Mouse (Mus musculus): ENCODE data around the gene Setd3. TPM values are rescaled to one million over a fixed set of nuclear protein-coding genes. Genes with fewer than 3 reads are reported as not detected.

Gene Setd3
- polyA plus RNA-seq, 1 experiment = 51.0 TPM

- TF ChIP-seq CTCF (IDR thresholded peaks at IDR 0.05; ENCODE audit: control insufficient read depth, insufficient read depth, low read length) (no peak), POLR2A (IDR thresholded peaks at IDR 0.05; ENCODE audit: borderline replicate concordance, control insufficient read depth, low read depth, low read length) (no peak)
- H3K27ac ChIP-seq (ENCODE audit: control insufficient read depth, insufficient read depth, low read depth, low read length, poor library complexity) = no peak overlapping the region
- 62% methylated on average over 2 of the region's 2 CpGs for WGBS
- no peaks in the 10 kb centered on the region; the same call in 1 of the 2 replicates for H3K4me1 ChIP-seq (ENCODE audit: control insufficient read depth, insufficient read depth, low read length)
- no peak overlapping the region for H3K4me3 ChIP-seq (replicated peaks; ENCODE audit: control insufficient read depth, low read depth, low read length)
Observed at GRCm38 (mm10) chr12:108102119-108102518, 77.0 kb downstream of the Setd3 start.

GRCm38 (mm10) chr12:108100181-108100580 is 78.9 kb downstream of the Setd3 start:
- 81% methylated on average over 8 of the region's 8 CpGs for WGBS
- TF ChIP-seq CTCF (IDR thresholded peaks at IDR 0.05; ENCODE audit: control insufficient read depth, insufficient read depth, low read length) (no peak), POLR2A (IDR thresholded peaks at IDR 0.05; ENCODE audit: borderline replicate concordance, control insufficient read depth, low read depth, low read length) (no peak)

GRCm38 (mm10) chr12:108098201-108098980 is 80.7 kb downstream of the Setd3 start:
- no peaks in the 10 kb centered on the region; the same call in 1 of the 2 replicates for H3K4me1 ChIP-seq (ENCODE audit: control insufficient read depth, insufficient read depth, low read length)
- no peak overlapping the region for H3K4me3 ChIP-seq (replicated peaks; ENCODE audit: control insufficient read depth, low read depth, low read length)
- WGBS = 63% methylated on average over 18 of the region's 18 CpGs
- TF ChIP-seq POLR2A (IDR thresholded peaks at IDR 0.05; ENCODE audit: borderline replicate concordance, control insufficient read depth, low read depth, low read length) (no peak), CTCF (IDR thresholded peaks at IDR 0.05; ENCODE audit: control insufficient read depth, insufficient read depth, low read length) (no peak)
- H3K27ac ChIP-seq (ENCODE audit: control insufficient read depth, insufficient read depth, low read depth, low read length, poor library complexity) = no peak overlapping the region

More at GRCm38 (mm10) chr12:108100181-108100580, 78.9 kb downstream of the Setd3 start:
- Histone ChIP-seq H3K4me3 (replicated peaks; ENCODE audit: control insufficient read depth, low read depth, low read length) (no peak overlapping the region), H3K27ac (ENCODE audit: control insufficient read depth, insufficient read depth, low read depth, low read length, poor library complexity) (no peak overlapping the region), H3K4me1 (ENCODE audit: control insufficient read depth, insufficient read depth, low read length) (no peaks in the 10 kb centered on the region; the same call in 1 of the 2 replicates)

- no peak overlapping the region for H3K4me3 ChIP-seq (replicated peaks; ENCODE audit: control insufficient read depth, low read depth, low read length)
- 85% methylated on average over 8 of the region's 8 CpGs for WGBS
Observed at GRCm38 (mm10) chr12:108097643-108098042, 81.5 kb downstream of the Setd3 start.

GRCm38 (mm10) chr12:108088253-108088652 is 90.9 kb downstream of the Setd3 start:
- 40% methylated on average over 9 of the region's 9 CpGs for WGBS
- no peak for TF ChIP-seq POLR2A (IDR thresholded peaks at IDR 0.05; ENCODE audit: borderline replicate concordance, control insufficient read depth, low read depth, low read length)
- no peak overlapping the region for H3K27ac ChIP-seq (ENCODE audit: control insufficient read depth, insufficient read depth, low read depth, low read length, poor library complexity)
- no peak overlapping the region for H3K4me3 ChIP-seq (replicated peaks; ENCODE audit: control insufficient read depth, low read depth, low read length)
- peaks cover 2% of the 10 kb centered on the region; the same call in 1 of the 2 replicates for H3K4me1 ChIP-seq (ENCODE audit: control insufficient read depth, insufficient read depth, low read length)

More at GRCm38 (mm10) chr12:108097643-108098042, 81.5 kb downstream of the Setd3 start:
- Histone ChIP-seq H3K27ac (ENCODE audit: control insufficient read depth, insufficient read depth, low read depth, low read length, poor library complexity) (no peak overlapping the region), H3K4me1 (ENCODE audit: control insufficient read depth, insufficient read depth, low read length) (no peaks in the 10 kb centered on the region)
- TF ChIP-seq CTCF (IDR thresholded peaks at IDR 0.05; ENCODE audit: control insufficient read depth, insufficient read depth, low read length) (no peak), POLR2A (IDR thresholded peaks at IDR 0.05; ENCODE audit: borderline replicate concordance, control insufficient read depth, low read depth, low read length) (no peak)

GRCm38 (mm10) chr12:108087489-108087888 is 91.6 kb downstream of the Setd3 start:
- H3K4me3 ChIP-seq (replicated peaks; ENCODE audit: control insufficient read depth, low read depth, low read length) = no peak overlapping the region
- H3K4me1 ChIP-seq (ENCODE audit: control insufficient read depth, insufficient read depth, low read length) = peaks cover 2% of the 10 kb centered on the region; the same call in 1 of the 2 replicates
- 64% methylated on average over 2 of the region's 2 CpGs for WGBS
- no peak for TF ChIP-seq POLR2A (IDR thresholded peaks at IDR 0.05; ENCODE audit: borderline replicate concordance, control insufficient read depth, low read depth, low read length)
- no peak for TF ChIP-seq CTCF (IDR thresholded peaks at IDR 0.05; ENCODE audit: control insufficient read depth, insufficient read depth, low read length)
- H3K27ac ChIP-seq (ENCODE audit: control insufficient read depth, insufficient read depth, low read depth, low read length, poor library complexity) = no peak overlapping the region

GRCm38 (mm10) chr12:108078122-108078752 is 100.9 kb downstream of the Setd3 start:
- TF ChIP-seq CTCF (IDR thresholded peaks at IDR 0.05; ENCODE audit: control insufficient read depth, insufficient read depth, low read length) (0 out of 2 replicates have a peak, but pooled peaks have one; percentile 3), POLR2A (IDR thresholded peaks at IDR 0.05; ENCODE audit: borderline replicate concordance, control insufficient read depth, low read depth, low read length) (no peak)
- Histone ChIP-seq H3K4me1 (ENCODE audit: control insufficient read depth, insufficient read depth, low read length) (no peaks in the 10 kb centered on the region), H3K4me3 (replicated peaks; ENCODE audit: control insufficient read depth, low read depth, low read length) (no peak overlapping the region), H3K27ac (ENCODE audit: control insufficient read depth, insufficient read depth, low read depth, low read length, poor library complexity) (no peak overlapping the region)
- WGBS = 66% methylated on average over 10 of the region's 10 CpGs

- TF ChIP-seq CTCF (IDR thresholded peaks at IDR 0.05; ENCODE audit: control insufficient read depth, insufficient read depth, low read length) (no peak), POLR2A (IDR thresholded peaks at IDR 0.05; ENCODE audit: borderline replicate concordance, control insufficient read depth, low read depth, low read length) (no peak)
- H3K4me1 ChIP-seq (ENCODE audit: control insufficient read depth, insufficient read depth, low read length) = no peaks in the 10 kb centered on the region
- WGBS = 60% methylated on average over 5 of the region's 5 CpGs
- H3K4me3 ChIP-seq (replicated peaks; ENCODE audit: control insufficient read depth, low read depth, low read length) = no peak overlapping the region
- no peak overlapping the region for H3K27ac ChIP-seq (ENCODE audit: control insufficient read depth, insufficient read depth, low read depth, low read length, poor library complexity)
Observed at GRCm38 (mm10) chr12:108072907-108073306, 106.2 kb downstream of the Setd3 start.

Measured in bone marrow, adult 2 months (tissue).